ENCODE assay signal across 32 mouse cellular contexts in the genomic region with DNA sequence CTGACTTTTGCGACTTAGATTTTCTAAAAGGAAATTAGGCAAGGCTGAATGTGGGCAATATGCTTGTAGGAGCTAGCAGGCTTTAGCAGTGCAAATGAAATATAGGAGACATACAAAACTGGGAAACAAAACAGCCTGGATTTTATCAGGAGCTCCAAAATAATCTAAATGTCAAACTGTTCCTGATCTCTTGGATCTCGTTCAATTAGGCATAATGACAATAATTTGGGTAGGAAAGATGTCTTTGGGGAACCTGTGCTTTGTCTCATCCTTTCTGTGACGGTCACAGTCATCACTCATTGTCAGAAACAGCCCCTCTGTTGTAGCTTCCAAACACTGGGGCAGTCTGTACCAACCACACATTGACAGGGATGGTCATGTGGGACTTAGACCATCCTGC.
"Had no signal": no experiment of that assay in that cellular context is flagged by ENCODE, and none has a peak within 500 bp of the region (broad histone marks: within the 10 kb centered on the region; RNA-seq: fewer than 3 reads in every experiment).

No protein-coding gene starts in this region.

- DNase-seq: heart, postnatal 10 days; heart, postnatal 14 days; heart, postnatal 36 days; heart, postnatal 4 days; kidney, adult 11 months; kidney, adult 18-20 months; kidney, adult 2 months; kidney, adult 8-10 months; kidney, adult 9 months; kidney, postnatal 10 days; kidney, postnatal 14 days; kidney, postnatal 25 days; kidney, postnatal 36 days; kidney, postnatal 4 days; layer of hippocampus, postnatal 36 days had no signal

- ATAC-seq: hindbrain, embryonic 16.5 days; hindbrain, postnatal 0 days; inflammation-experienced regulatory T-cells, adult 6 months; intestine, embryonic 15.5 days; intestine, embryonic 16.5 days; intestine, postnatal 0 days had no signal

- H3K4me1 ChIP-seq: heart, embryonic 13.5 days; heart, embryonic 15.5 days; hindbrain, embryonic 10.5 days; hindbrain, embryonic 12.5 days; hindbrain, embryonic 13.5 days; hindbrain, embryonic 15.5 days; intestine, embryonic 15.5 days; kidney, embryonic 15.5 days had no signal

- H3K4me3 ChIP-seq: heart, embryonic 13.5 days; heart, embryonic 15.5 days; hindbrain, embryonic 10.5 days; hindbrain, embryonic 12.5 days; hindbrain, embryonic 13.5 days; hindbrain, embryonic 15.5 days; intestine, embryonic 15.5 days; kidney, embryonic 15.5 days; layer of hippocampus, adult 2 months; left cerebral cortex, adult 2 months had no signal

- H3K27me3 ChIP-seq: heart, embryonic 13.5 days; heart, embryonic 15.5 days; hindbrain, embryonic 12.5 days; hindbrain, embryonic 13.5 days; hindbrain, embryonic 15.5 days; intestine, embryonic 15.5 days; kidney, embryonic 15.5 days had no signal

- H3K27ac ChIP-seq: heart, embryonic 13.5 days; heart, embryonic 15.5 days; hindbrain, embryonic 10.5 days; hindbrain, embryonic 12.5 days; hindbrain, embryonic 13.5 days; hindbrain, embryonic 14.5 days; hindbrain, embryonic 15.5 days; hindbrain, postnatal 0 days; intestine, embryonic 15.5 days; kidney, embryonic 15.5 days; kidney, postnatal 0 days; layer of hippocampus, adult 2 months; left cerebral cortex, adult 2 months had no signal
